Mouse (Mus musculus): ENCODE data around the gene Arhgef6.

- TF ChIP-seq CTCF (IDR thresholded peaks at IDR 0.05; ENCODE audit: low read depth), result no peak
- TF ChIP-seq EP300 (optimal IDR thresholded peaks at IDR 0.05), result no peak
Measured at GRCm38 (mm10) chrX:57339220-57339619, 691 bp upstream of the Arhgef6 start.
